Mouse (Mus musculus): ENCODE measurements at regions not wholly inside any gene's neighbourhood (a gene's known extent, or its start where the extent isn't known, plus 50 kb on each side); places are given as distances from the start of the nearest gene placed in this dataset.

DNA sequence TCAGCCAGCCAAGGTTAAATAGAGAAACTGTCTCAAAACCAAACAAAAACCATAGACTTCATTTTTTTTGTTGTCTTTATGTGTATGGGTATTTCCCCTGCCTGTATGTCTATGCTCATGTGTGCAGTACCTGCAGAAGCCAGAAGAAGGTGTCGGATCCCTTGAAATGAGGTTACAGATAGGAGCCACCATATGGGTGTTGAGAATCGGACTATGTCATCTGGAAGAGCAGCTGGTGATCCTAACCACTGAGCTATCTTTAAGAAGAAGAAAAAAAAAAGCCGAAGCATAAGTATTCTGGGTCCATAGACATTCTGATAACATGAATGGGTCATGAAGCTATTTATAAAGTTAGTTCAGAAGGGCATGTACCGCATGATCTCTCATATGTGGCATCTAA, 107.2 kb upstream of the Tmem164 start:
- no peak for TF ChIP-seq GATA1 (IDR thresholded peaks at IDR 0.05; ENCODE audit: borderline replicate concordance, low read length)
- no peak for TF ChIP-seq FLI1 (IDR thresholded peaks at IDR 0.05; ENCODE audit: low read length)

All from megakaryocyte, embryonic 14.5 days (primary cell).